Mouse (Mus musculus): ENCODE measurements at regions not wholly inside any gene's neighbourhood (a gene's known extent, or its start where the extent isn't known, plus 50 kb on each side); places are given as distances from the start of the nearest gene placed in this dataset.

GRCm38 (mm10) chr2:169524429-169524828, 63.1 kb downstream of the Gm11011 start:
- H3K4me3 ChIP-seq (ENCODE audit: low read depth, low read length): no peak overlapping the region
- no peak overlapping the region for H3K27ac ChIP-seq (ENCODE audit: low read depth, low read length)
- DNase-seq (ENCODE audit: low spot score) (no peak), ATAC-seq (ENCODE audit: low FRiP score) (no peak)
- H3K9ac ChIP-seq (ENCODE audit: low read depth, low read length): no peak overlapping the region
- no peaks in the 10 kb centered on the region for H3K4me1 ChIP-seq (replicated peaks; ENCODE audit: control insufficient read depth, insufficient read depth, low read length)
- H3K27me3 ChIP-seq (ENCODE audit: control insufficient read depth, insufficient read depth, low read length): no peaks in the 10 kb centered on the region
- no peaks in the 10 kb centered on the region for H3K9me3 ChIP-seq (ENCODE audit: control insufficient read depth, low read length)
- no peaks in the 10 kb centered on the region for H3K36me3 ChIP-seq (ENCODE audit: control insufficient read depth, insufficient read depth, low read length)
- WGBS: 91% methylated on average over 17 of the region's 17 CpGs
- no peak overlapping the region for H3K4me2 ChIP-seq (replicated peaks; ENCODE audit: low read depth, low read length)

DNA sequence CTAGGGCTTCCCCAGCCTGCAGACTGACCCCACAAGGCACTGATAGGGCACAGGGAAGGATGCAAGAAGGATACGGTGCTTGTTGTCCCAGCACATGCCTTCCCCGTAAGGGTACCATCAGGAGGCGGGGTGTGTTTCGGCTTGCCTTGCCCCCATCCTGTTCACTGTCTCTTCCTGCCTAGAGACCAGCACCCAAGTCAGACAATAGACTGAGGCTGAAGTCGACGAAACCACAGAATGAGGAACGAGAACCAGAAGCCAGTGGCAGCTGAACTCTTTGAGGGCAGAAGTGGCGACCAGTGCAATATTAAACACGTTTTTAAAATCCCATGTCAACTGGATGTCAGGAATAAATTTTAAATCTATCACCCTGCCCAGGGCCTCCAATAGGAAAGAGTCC, 67.6 kb downstream of the Gm11011 start:
- WGBS: 79% methylated on average over 9 of the region's 9 CpGs
- Histone ChIP-seq H3K4me1 (replicated peaks; ENCODE audit: control insufficient read depth, insufficient read depth, low read length) (no peaks in the 10 kb centered on the region), H3K36me3 (ENCODE audit: control insufficient read depth, insufficient read depth, low read length) (no peaks in the 10 kb centered on the region), H3K4me2 (replicated peaks; ENCODE audit: low read depth, low read length) (no peak overlapping the region), H3K4me3 (ENCODE audit: low read depth, low read length) (no peak overlapping the region), H3K9me3 (ENCODE audit: control insufficient read depth, low read length) (no peaks in the 10 kb centered on the region), H3K27ac (ENCODE audit: low read depth, low read length) (no peak overlapping the region), H3K27me3 (ENCODE audit: control insufficient read depth, insufficient read depth, low read length) (no peaks in the 10 kb centered on the region), H3K9ac (ENCODE audit: low read depth, low read length) (no peak overlapping the region)
- DNase-seq (ENCODE audit: low spot score): no peak
- no peak for ATAC-seq (ENCODE audit: low FRiP score)

DNA sequence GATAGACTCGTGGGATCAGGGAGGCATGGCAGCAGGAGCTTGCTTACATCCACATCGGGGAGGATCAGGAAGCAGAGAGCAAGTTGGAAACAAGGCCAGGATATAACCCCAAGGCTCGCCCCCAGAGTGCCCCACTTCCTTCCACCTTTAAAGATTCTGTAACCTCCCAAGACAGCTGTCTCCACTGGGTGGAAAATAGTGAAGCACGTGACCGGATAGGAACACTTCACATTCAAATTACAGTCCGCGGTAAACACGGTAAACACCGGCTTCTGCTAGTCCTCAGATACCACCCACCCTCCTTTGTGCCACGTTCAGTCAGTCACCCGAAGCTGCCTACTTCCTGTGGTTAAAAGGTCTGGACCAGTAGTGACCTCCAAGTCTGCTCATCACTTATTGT, 72.2 kb downstream of the Gm11011 start:
- no peak overlapping the region for H3K4me3 ChIP-seq (ENCODE audit: low read depth, low read length)
- no peak for ATAC-seq (ENCODE audit: low FRiP score)
- no peaks in the 10 kb centered on the region for H3K4me1 ChIP-seq (replicated peaks; ENCODE audit: control insufficient read depth, insufficient read depth, low read length)
- DNase-seq (ENCODE audit: low spot score): no peak
- H3K4me2 ChIP-seq (replicated peaks; ENCODE audit: low read depth, low read length): no peak overlapping the region
- H3K27ac ChIP-seq (ENCODE audit: low read depth, low read length): no peak overlapping the region
- no peaks in the 10 kb centered on the region for H3K9me3 ChIP-seq (ENCODE audit: control insufficient read depth, low read length)
- H3K9ac ChIP-seq (ENCODE audit: low read depth, low read length): no peak overlapping the region
- WGBS: 74% methylated on average over 11 of the region's 11 CpGs
- H3K36me3 ChIP-seq (ENCODE audit: control insufficient read depth, insufficient read depth, low read length): no peaks in the 10 kb centered on the region
- H3K27me3 ChIP-seq (ENCODE audit: control insufficient read depth, insufficient read depth, low read length): no peaks in the 10 kb centered on the region

DNA sequence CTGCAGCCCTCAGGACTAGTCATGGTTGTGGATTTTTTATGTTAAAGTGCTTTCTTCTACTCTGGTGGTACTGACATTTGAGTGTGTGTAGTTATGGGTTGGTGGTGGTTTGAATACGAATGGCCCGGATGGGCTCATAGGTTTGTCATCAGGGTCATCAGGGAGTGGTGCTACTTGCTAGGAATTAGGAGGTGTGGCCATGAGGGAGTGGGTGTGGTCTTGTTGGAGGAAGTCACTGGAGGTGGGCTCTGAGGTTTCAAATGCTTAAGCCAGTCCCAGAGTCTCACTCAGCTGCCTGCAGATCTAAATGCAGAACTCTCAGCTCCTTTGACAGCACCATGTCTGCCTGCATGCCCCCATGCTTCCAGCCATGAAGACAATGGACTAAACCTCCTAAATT, 76.8 kb downstream of the Gm11011 start:
- Histone ChIP-seq H3K4me3 (ENCODE audit: low read depth, low read length) (no peak overlapping the region), H3K4me1 (replicated peaks; ENCODE audit: control insufficient read depth, insufficient read depth, low read length) (no peaks in the 10 kb centered on the region), H3K27ac (ENCODE audit: low read depth, low read length) (no peak overlapping the region), H3K27me3 (ENCODE audit: control insufficient read depth, insufficient read depth, low read length) (no peaks in the 10 kb centered on the region), H3K36me3 (ENCODE audit: control insufficient read depth, insufficient read depth, low read length) (no peaks in the 10 kb centered on the region), H3K4me2 (replicated peaks; ENCODE audit: low read depth, low read length) (no peak overlapping the region), H3K9me3 (ENCODE audit: control insufficient read depth, low read length) (no peaks in the 10 kb centered on the region), H3K9ac (ENCODE audit: low read depth, low read length) (no peak overlapping the region)
- 86% methylated on average over 2 of the region's 2 CpGs for WGBS
- ATAC-seq (ENCODE audit: low FRiP score) (no peak), DNase-seq (ENCODE audit: low spot score) (no peak)

DNA sequence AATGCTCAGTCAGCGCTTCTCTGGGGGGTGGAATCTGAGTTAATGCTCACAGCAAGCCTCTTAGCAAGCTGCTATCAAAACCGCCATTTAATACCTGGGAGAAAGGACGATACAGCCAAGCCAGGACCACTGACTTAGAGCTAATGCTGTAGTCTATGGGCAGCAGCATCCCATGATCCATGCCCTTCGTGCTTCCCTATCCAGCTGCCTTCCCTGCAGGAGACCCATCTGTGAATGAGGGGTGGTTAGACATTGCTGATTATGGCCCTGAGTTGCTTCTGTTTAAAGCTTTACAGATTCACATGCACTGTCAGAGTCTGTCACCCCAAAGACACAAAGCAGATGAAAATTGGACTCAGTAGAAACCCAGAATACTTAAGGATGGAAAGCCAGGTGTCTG, 78.1 kb downstream of the Gm11011 start:
- 90% methylated on average over 4 of the region's 4 CpGs for WGBS
- Histone ChIP-seq H3K36me3 (ENCODE audit: control insufficient read depth, insufficient read depth, low read length) (no peaks in the 10 kb centered on the region), H3K4me2 (replicated peaks; ENCODE audit: low read depth, low read length) (no peak overlapping the region), H3K27ac (ENCODE audit: low read depth, low read length) (no peak overlapping the region), H3K4me1 (replicated peaks; ENCODE audit: control insufficient read depth, insufficient read depth, low read length) (no peaks in the 10 kb centered on the region), H3K9me3 (ENCODE audit: control insufficient read depth, low read length) (no peaks in the 10 kb centered on the region), H3K27me3 (ENCODE audit: control insufficient read depth, insufficient read depth, low read length) (no peaks in the 10 kb centered on the region), H3K4me3 (ENCODE audit: low read depth, low read length) (no peak overlapping the region), H3K9ac (ENCODE audit: low read depth, low read length) (no peak overlapping the region)
- ATAC-seq (ENCODE audit: low FRiP score) (no peak), DNase-seq (ENCODE audit: low spot score) (no peak)

DNA sequence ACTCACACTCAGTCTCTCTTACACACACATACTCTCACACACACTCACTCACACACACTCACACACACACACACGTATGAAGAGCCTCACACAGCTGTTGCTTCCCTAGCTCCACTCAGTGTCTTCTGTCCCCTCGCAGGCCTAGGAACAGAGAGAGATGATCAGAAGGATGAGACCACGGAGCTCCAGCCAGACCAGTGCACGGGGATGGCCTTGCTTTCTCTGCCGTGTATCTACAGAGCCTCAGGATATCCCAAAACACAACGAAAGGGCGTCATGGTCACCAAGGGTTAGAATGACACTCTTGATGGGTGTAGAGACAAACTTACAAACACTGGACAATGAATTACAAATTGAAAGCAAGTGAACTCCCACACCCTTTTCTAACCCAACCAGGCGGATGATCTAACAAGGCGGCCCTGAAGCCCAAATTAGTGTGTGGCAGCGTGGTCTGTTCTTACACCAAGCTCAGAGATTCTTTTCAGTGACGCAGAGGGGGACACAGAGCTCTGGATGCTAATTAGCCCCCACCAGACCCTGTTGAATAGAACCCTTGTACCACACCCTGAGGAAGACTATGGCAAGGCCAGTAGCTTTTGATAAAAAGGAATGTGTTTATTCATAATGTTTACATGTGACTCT, 83.0 kb downstream of the Gm11011 start:
- no peak for ATAC-seq (ENCODE audit: low FRiP score)
- H3K4me1 ChIP-seq (replicated peaks; ENCODE audit: control insufficient read depth, insufficient read depth, low read length): no peaks in the 10 kb centered on the region

GRCm38 (mm10) chr2:169503598-169503958, 84.0 kb downstream of the Gm11011 start:
- Histone ChIP-seq H3K27ac (ENCODE audit: low read depth, low read length) (no peak overlapping the region), H3K27me3 (ENCODE audit: control insufficient read depth, insufficient read depth, low read length) (no peaks in the 10 kb centered on the region), H3K4me2 (replicated peaks; ENCODE audit: low read depth, low read length) (no peak overlapping the region), H3K4me3 (ENCODE audit: low read depth, low read length) (no peak overlapping the region), H3K36me3 (ENCODE audit: control insufficient read depth, insufficient read depth, low read length) (no peaks in the 10 kb centered on the region), H3K9me3 (ENCODE audit: control insufficient read depth, low read length) (no peaks in the 10 kb centered on the region), H3K4me1 (replicated peaks; ENCODE audit: control insufficient read depth, insufficient read depth, low read length) (no peaks in the 10 kb centered on the region), H3K9ac (ENCODE audit: low read depth, low read length) (no peak overlapping the region)
- no peak for DNase-seq (ENCODE audit: low spot score)
- no peak for ATAC-seq (ENCODE audit: low FRiP score)
- 89% methylated on average over 6 of the region's 6 CpGs for WGBS

More for the DNA sequence above, 83.0 kb downstream of the Gm11011 start:
- H3K4me2 ChIP-seq (replicated peaks; ENCODE audit: low read depth, low read length): no peak overlapping the region
- no peak for DNase-seq (ENCODE audit: low spot score)
- H3K9ac ChIP-seq (ENCODE audit: low read depth, low read length): no peak overlapping the region
- H3K4me3 ChIP-seq (ENCODE audit: low read depth, low read length): no peak overlapping the region
- WGBS: 63% methylated on average over 11 of the region's 11 CpGs
- H3K27ac ChIP-seq (ENCODE audit: low read depth, low read length): no peak overlapping the region
- H3K27me3 ChIP-seq (ENCODE audit: control insufficient read depth, insufficient read depth, low read length): no peaks in the 10 kb centered on the region
- no peaks in the 10 kb centered on the region for H3K36me3 ChIP-seq (ENCODE audit: control insufficient read depth, insufficient read depth, low read length)
- H3K9me3 ChIP-seq (ENCODE audit: control insufficient read depth, low read length): no peaks in the 10 kb centered on the region

DNA sequence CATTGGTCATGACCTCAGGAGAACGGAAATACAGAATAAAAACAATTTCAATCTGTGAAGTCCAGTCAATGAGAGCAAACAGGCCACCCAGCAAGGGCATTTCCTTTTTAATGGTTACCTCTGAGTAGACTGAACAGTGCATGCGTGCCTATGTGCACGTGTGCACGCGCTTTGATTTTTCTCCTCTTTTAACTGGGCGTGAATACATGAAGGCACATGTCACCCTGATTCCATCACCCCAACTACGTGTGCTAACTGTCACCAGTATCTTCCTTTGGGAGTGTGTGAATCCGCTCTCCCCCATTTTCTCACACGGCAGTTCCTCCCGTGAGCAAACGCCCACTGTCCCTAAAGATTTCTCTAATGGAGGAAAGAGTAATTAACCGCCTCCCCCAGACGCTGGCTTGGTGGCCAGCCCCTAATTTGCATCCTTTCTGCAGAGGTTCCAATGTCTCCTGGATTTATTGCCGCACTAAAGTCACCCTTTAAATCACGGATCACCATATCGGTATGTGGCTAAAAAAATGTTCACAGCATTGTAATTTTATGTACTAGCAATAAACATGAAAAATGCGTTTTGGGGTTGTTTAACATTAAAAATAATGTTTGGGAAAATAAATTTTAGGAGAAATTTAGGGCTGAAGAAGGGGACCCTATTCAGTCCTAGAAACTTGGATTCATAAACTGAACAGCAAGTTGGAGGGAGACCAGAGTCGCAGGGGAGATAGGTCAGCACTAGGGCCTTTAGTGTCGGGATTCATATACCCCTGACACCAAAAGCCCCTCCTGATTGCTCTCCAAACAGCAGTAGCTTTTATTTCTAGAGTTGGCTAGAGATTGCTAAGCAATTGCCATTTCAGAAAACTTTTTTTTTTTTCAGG, 84.6 kb downstream of the Gm11011 start:
- no peak for DNase-seq (ENCODE audit: low spot score)

More for the DNA sequence above, 84.6 kb downstream of the Gm11011 start:
- H3K27me3 ChIP-seq (ENCODE audit: control insufficient read depth, insufficient read depth, low read length): no peaks in the 10 kb centered on the region
- no peak overlapping the region for H3K4me2 ChIP-seq (replicated peaks; ENCODE audit: low read depth, low read length)
- no peak for ATAC-seq (ENCODE audit: low FRiP score)
- WGBS: 77% methylated on average over 19 of the region's 19 CpGs
- H3K4me3 ChIP-seq (ENCODE audit: low read depth, low read length): no peak overlapping the region
- no peaks in the 10 kb centered on the region for H3K36me3 ChIP-seq (ENCODE audit: control insufficient read depth, insufficient read depth, low read length)
- H3K9me3 ChIP-seq (ENCODE audit: control insufficient read depth, low read length): no peaks in the 10 kb centered on the region
- H3K27ac ChIP-seq (ENCODE audit: low read depth, low read length): no peak overlapping the region
- H3K4me1 ChIP-seq (replicated peaks; ENCODE audit: control insufficient read depth, insufficient read depth, low read length): no peaks in the 10 kb centered on the region
- H3K9ac ChIP-seq (ENCODE audit: low read depth, low read length): no peak overlapping the region
